Mouse (Mus musculus): Measurements from ENCODE around the gene Olfr1224-ps1.
"Not testable (repeated sequence)": the region's sequence is repeated elsewhere in the genome, so short reads cannot be mapped to it uniquely, and the experiment has no call there.

Olfr1224-ps1 gene

GRCm38 (mm10) chr2:89163991-89164390, at the start of gene Olfr1224-ps1:
Gene Olfr1224-ps1 (minus strand): TSS chr2:89164091.
- DNase-seq (ENCODE audit: low spot score), result not testable (repeated sequence)

DNA sequence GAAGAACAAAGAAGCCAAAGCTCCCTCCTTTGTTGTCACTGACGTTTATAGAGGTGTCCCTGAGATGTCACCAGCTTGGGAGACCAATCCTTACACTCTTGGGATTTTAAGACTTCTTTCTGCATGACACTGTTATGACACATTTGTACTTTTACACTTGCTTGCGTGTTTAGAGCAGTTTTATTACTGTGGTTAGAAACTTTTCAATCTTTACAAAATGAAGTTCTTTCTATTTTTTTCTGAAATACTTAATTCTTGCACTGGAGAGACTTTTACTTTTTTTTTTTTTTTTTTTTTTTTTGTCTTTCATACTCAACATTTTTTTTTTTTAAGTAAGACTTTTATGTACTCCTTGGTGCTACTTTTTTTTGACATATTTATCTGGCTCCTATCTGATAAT, 36.1 kb upstream of the Olfr1224-ps1 start, which contains the start of gene Olfr1226:
Gene Olfr1226, minus strand, starts transcription at position 101 of the 400 bp plus-strand sequence.
- DNase-seq (ENCODE audit: low spot score), result no peak

- DNase-seq (ENCODE audit: low spot score), result no peak
Observed at GRCm38 (mm10) chr2:89196325-89196982, 32.6 kb upstream of the Olfr1224-ps1 start.

GRCm38 (mm10) chr2:89174569-89174968, 10.7 kb upstream of the Olfr1224-ps1 start, which contains the start of gene Olfr1225:
Gene Olfr1225 (minus strand): TSS chr2:89174669.
- DNase-seq (ENCODE audit: low spot score), result no peak

- not testable (repeated sequence) for DNase-seq (ENCODE audit: low spot score)
Observed at GRCm38 (mm10) chr2:89164711-89165110, 820 bp upstream of the Olfr1224-ps1 start.

- DNase-seq (ENCODE audit: low spot score), result no peak
Observed at GRCm38 (mm10) chr2:89151460-89151859, 12.4 kb downstream of the Olfr1224-ps1 start, which contains the start of gene Olfr1223. Gene Olfr1223 (minus strand): TSS chr2:89151560.

DNA sequence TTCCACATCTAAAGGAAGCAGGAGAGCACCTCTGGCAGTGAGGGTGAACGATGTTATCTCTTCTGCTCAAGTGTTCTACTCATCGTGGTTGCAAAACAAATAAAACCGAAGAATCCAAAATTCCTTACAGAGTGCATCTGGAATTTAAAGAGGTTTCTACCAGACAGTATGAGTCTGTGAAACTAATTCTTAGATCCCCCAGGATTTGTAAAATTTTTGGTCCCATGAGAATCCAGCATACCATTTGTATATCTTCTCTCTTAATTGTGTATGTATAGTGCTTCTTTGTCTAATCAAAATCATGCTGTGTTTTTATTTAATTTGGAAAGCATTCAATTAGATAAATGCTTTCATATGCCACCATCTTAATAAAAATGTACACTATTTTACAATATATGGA, 30.9 kb downstream of the Olfr1224-ps1 start, which contains the start of gene Olfr1222:
Gene Olfr1222, minus strand, starts transcription at position 101 of the 400 bp plus-strand sequence.
- no peak for DNase-seq (ENCODE audit: low spot score)

GRCm38 (mm10) chr2:89117183-89117582, 46.7 kb downstream of the Olfr1224-ps1 start, which contains the start of gene Olfr1221:
Gene Olfr1221 (minus strand): TSS chr2:89117283.
- no peak for DNase-seq (ENCODE audit: low spot score)

DNA sequence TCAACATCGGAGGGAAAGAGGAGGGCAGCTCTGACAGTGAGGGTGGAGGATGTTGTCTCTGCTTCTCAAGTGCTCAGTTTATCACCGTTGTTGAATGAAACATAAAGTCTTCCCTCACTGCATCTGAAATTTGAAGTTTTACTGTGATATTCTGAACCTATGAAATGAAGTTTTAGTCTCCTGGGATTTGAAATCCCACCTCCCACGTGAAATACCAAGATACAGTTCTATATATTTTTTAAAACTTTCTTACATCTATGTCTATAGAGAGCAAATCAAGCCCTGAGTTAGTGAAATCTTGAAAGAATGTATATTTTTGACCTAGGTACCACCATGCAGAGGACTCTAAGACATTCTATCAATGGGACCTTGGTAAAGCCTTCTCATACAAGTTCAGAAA, 57.2 kb downstream of the Olfr1224-ps1 start, which contains the start of gene Olfr1220:
Gene Olfr1220, minus strand, starts transcription at position 101 of the 400 bp plus-strand sequence.
- DNase-seq (ENCODE audit: low spot score), result no peak

- DNase-seq (ENCODE audit: low spot score), result no peak
Observed at GRCm38 (mm10) chr2:89105651-89106050, 58.2 kb downstream of the Olfr1224-ps1 start.

All from ovary, postnatal 14 days (tissue).